Mouse (Mus musculus) stomach, postnatal 0 days (tissue): Measurements from ENCODE around the gene 4930539E08Rik.

Experiments used
- CTCF ChIP-seq: IDR thresholded peaks from 2 replicates; pipeline ENCODE4 v1.5.1; 2016; ENCODE audit warnings: antibody characterized with exemption, low read depth, mild to moderate bottlenecking, moderate library complexity
- EP300 ChIP-seq: optimal IDR thresholded peaks from 2 replicates; pipeline ENCODE3; 2016; ENCODE audit warnings: antibody characterized with exemption

DNA sequence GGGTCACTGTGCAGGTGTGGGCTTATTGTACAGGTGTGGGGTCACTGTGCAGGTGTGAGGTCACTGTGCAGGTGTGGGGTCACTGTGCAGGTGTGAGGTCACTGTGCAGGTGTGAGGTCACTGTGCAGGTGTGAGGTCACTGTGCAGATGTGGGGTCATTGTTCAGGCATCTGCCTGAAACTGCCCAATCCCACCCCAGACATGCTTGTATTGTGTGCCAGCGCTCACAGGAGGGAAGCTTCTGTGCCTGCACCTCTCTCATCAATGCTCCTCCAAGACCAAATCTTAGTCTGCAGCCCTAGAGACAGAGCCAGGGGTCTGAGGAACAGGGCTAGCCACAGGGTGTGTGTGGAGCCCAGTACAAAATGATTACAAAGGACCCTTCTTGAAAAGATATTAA, 1.4 kb upstream of the 4930539E08Rik start:
- TF ChIP-seq CTCF (no peak), EP300 (no peak)
